Mouse (Mus musculus) erythroblast, embryonic 14.5 days (primary cell): ENCODE data around the gene Cnot10.

Experiments
- GATA1 ChIP-seq: IDR thresholded peaks from 2 replicates; pipeline ENCODE4 v1.6.1; 2012; ENCODE audit warnings: low read length, inconsistent platforms, mixed read lengths
- TAL1 ChIP-seq: IDR thresholded peaks from 3 replicates; pipeline ENCODE4 v1.6.1; 2012; ENCODE audit warnings: low read length, inconsistent platforms, mixed read lengths

DNA sequence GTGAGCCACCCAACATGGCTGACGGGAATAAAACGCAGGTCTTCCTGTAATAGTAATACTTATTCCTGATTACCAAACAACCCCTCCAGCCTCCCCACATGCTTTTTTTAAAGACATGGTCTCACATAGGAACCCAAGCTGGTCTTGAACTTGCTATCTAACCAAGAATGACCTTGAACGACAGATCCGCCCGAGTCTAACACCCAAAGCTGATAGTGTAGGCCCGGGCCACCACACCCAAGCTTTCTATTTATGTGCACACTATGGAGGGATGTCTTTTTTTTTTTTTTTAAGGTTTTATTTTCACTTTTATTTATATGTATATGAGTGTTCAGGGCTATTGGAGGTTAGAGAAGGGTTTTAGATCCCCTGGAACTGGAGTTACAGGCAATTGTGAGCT is 15.8 kb downstream of the Cnot10 start:
- TF ChIP-seq GATA1 (no peak), TAL1 (no peak)
